Mouse (Mus musculus) activated CD4-positive, CD25-positive, alpha-beta regulatory T cell, adult 4 months (primary cell): ENCODE measurements around the gene Sufu. TPM values are rescaled to one million over a fixed set of nuclear protein-coding genes. Genes with fewer than 3 reads are reported as not detected.

Experiments
- ATAC-seq: one replicate; pipeline ENCODE4 v1.8.0; 2017
- polyA plus RNA-seq, 2 experiments: library from polyadenylated mRNA; unstranded; fragments of 100-300 nt; shearing (Covaris generic); gene quantifications; one replicate each; pipeline ENCODE4 v1.2.1; 2017

Sufu gene
- polyA plus RNA-seq, 2 experiments from 2014 or later, result 9.4 to 12.2 TPM

DNA sequence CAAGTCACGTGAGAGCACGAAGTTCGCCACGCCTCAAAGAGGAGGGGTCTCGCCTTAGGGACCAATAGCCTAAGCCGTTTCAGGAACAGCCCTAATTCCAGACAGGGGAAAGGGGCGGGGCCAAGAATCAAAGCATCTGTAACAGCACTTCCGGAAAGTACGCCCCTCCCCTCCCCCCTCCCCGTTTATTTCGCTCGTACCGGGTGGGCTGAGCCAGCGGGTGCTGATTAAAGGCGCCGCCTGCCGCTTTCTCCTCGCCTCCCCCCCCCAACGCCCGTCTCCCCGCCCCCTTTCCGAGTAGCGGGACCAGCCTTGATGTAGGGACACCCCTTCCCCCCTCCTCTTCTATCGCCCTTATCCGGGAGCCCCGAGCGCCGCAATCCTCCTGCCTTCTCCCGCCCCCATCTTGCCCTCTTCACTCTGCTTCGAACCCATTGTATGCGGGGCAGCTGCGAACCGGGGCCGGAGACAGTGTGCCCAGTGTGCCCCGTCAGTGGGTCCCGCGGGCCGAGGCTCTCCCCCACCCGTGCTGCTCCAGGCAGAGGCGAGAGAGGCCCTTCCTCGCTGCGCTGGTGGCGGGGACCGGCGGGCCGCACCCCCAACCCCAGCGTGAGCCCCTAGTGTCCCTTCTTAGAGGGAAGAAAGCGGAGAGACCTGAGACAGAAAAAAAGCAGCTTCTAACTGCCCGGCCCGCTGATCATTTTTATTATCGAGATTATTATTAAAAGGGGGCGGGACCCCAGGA, 103.3 kb downstream of the Sufu start:
- ATAC-seq, result peak; percentile 62

DNA sequence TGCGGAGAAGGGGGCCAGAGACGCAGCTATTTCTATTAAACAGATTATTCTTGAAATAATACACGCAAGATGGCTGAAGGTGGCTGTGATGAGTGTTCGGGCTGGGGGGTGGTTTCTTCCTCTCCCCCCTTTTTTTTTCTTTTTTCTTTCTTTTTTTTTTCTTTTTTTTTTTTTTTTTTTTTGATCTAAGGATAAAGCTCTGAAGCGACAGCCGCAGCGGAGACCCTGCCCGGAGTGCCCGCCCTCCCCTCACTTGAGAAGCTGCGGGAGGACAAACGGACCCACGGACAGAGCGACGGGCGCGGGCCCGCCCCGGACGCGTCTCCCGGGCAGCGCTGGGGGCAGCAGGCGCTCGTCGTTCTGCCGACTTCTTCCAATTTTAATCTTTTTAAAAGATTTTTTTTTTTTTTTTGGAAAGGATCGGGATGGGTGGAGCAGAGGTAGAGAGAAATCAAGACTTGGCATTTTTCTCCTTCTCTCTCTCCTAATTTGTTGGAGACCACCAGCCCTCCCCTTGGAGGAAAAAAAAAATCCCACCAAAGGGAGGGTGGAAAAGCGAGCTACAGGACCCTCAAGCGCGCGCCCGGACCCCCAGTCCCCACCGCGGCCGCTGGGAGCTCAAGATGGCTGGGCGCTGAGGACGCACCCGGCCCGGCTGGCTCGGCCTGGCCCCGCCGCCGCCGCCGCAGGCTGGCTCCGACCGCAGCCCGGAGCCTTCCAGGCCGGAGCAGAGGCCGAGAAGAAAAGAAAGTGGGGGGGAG, 104.1 kb downstream of the Sufu start:
- ATAC-seq, result no peak

DNA sequence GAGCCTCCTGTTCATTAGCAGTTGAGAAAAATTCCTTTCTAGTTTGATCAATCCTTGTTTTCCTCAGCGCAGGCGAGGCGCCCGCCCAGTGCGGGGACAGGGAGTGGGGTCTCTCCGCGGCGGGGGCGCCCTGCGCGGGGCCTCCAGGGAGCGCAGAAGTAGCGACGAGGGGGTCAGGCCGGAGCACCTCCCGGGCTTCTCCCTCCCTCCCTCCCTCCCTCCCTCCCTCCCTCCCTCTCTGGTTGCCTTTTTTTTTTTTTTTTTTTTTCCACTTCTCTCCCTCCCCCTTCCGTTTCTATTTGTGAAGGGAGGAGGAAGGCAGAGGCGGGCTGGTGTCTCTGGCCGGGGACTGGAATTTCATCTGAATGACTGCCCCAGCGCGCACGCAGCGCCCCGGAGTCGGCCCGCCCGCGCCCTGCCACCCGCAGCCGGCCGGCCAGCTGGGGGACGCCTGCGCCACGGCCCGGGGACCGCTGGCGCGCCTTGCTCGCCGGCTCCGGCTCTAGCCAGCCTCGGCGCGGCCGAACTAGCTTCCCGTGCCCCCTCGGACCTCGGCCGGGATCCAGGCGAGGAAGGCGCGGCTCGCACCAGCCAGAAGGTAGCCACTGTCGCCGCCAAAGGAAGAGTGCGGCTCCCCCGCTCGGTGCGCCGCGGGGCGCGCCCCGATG, 104.8 kb downstream of the Sufu start, which contains the start of gene Trim8:
TSS of gene Trim8 (plus strand) at position 302 of the 668 bp plus-strand sequence.
- no peak for ATAC-seq

DNA sequence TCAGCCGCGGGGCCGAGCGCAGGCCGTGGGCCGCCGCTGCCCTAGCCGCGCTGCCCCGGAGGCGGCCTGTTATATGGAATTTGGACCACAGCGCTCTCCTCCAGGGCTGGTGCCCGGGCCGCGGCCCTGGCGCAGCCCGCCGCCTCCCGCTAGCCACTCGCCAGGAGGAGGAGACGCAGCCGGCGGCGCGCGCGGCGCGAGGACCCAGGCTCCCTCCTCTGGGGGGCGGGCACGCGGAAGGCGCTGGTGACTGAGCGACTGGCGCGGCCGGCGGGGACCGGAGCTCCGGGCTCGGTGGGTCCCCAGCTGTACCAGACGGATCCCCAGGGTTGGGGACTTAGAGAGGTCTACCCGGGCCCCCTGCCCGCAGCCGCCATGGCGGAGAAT, 105.4 kb downstream of the Sufu start:
- ATAC-seq, result no peak

DNA sequence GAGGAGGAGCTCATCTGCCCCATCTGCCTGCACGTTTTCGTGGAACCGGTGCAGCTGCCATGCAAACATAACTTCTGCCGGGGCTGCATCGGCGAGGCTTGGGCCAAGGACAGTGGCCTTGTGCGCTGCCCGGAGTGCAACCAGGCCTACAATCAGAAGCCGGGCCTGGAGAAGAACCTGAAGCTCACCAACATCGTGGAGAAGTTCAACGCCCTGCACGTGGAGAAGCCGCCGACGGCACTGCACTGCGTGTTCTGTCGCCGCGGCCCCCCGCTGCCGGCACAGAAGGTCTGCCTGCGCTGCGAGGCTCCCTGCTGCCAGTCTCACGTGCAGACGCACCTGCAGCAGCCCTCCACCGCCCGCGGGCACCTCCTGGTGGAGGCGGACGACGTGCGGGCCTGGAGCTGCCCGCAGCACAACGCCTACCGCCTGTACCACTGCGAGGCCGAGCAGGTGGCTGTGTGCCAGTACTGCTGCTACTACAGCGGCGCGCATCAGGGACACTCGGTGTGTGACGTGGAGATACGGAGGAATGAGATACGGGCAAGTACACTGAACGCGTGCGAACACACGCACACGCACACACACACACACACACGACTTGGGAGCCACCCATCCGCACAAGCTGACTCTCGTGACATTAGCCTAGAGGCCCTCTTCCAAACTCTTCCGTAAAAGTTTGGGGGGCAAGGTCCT, 105.9 kb downstream of the Sufu start:
- peak; percentile 16 for ATAC-seq

DNA sequence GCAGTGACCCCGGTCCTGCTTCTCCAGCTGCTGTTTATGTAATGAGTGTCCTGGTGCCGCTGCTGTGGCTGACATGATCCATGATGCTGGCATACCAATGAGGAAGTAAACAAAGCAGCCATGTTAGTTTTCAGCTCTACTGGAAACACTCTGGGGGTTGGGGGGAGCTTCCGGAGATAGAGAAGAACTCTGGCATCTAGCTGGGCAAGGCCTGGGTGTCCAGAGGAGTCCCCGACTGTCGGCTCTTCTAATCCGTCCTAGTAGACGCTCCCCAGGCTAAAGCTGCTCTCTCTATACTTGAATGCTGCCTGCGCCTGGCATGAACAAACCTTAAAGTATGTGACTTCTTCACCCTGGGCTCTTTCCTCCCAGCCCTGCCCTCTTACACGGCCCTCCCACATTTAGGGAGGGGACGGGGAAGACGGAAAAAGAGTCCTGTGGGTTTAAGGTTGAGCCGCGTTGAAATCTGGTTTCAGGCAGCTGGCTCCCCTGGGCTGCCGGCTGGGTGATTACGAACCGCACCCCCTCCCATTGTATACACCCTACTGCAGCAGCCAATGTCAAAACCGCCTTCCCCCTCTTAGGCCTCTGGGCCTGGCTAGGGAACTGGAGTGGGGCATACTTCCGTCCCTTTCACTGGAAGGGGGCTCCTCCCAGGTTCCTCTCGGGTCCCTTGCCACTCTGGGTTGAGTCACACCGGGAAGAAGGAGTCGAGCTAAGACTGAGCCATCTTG, 106.8 kb downstream of the Sufu start:
- ATAC-seq, result peak; percentile 45

DNA sequence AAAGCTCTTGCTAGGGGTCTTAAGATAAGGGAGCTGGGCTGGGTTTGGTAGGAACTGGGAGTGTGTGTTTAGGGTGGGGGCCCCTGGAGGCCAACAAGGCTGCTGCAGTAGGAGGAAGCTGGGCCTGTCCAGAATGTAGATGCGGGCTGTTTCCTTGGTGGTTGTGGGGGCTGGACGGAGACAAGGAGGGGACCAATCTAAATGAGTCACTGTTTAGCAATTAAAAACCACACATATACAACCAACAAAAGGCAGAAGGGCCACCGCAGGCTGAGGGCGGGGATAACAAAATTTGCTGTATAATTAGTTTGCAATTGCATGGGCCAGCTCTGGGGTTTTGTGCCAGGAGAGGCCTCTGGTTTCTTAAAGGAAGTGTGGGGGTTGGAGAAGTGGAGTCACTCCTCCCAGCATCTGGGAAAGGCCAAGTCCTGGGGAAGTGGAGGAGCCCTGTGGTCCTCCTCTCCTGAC, 107.4 kb downstream of the Sufu start:
- ATAC-seq, result peak; percentile 5

DNA sequence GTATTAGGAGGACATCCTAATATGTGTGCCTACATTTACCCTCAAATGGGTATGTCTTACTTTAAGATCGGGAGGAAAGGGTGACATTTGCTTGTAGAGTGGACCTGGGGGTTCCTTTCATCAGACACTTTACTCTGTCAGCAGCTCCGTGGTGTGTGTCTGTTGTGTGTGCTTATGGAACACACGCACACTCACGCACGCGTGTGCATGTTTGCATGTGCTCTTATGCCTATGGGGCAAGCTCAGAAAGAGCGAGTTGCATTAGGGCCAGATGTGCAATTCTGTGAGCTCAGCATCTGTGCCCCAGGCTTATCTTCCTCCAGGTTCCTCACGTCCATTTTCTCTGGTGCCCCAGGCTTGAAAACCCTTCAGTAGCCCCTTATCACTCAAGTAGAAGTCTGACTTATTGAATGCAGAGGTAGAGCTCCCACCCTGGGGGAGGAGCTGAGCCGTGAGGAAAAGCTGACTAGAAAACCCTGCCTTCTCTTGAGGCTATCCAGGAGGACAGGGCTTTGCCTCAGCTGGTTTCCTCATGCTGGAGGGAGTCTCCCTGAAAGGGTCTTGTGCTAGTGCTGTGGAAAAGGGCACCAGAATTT, 108.2 kb downstream of the Sufu start:
- no peak for ATAC-seq

DNA sequence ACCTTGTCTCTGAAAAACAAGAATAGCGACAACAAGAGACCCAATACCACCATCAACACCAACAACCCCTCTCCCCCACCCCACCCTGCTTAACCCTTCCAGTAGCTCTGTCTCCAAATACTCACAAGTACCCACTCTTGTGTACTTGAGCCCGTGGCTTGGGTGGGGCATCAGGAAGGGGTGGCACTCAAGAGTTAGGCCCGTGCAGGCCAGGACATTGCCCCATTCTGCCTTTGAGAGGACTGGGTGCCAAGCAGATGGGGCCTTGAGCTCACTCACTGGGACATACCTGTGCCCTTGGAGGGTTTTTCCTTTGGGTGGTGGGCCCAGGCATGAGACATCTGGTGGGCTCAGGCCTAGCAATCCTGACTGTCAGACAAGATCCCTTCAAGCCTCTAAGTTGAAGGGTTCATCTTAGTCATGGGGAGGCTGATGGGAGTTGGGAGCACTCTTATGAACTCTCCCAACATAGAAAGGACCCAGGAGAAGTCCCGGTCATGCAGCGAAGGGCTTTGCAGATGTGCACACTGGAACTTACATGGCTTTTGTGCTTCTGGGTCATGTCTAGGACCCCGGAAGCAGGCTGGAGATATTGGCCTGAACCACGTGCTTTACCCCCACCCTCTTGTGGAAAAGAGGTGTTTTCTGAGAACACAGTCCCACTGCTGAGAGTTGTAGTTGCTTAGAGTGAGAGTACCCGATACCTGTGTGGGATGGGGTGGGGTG, 109.1 kb downstream of the Sufu start:
- ATAC-seq, result no peak

DNA sequence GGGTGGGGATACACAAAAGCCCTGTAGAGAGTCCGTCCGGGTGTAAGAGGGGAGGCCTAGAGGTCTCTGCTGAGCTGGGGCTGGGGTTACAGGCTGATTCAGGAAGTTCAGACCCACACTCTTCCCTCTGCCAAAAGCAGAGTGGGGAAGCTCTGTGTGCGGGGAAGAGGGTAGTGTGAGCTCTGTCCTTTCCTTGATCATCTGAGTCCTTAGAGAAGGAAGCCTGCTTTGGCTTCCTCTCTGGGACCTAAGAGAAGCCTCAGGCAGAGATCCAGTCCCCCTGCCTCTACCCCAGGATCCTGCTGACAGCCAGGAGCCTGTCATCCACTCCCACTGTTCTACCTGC, 109.6 kb downstream of the Sufu start:
- ATAC-seq, result no peak

DNA sequence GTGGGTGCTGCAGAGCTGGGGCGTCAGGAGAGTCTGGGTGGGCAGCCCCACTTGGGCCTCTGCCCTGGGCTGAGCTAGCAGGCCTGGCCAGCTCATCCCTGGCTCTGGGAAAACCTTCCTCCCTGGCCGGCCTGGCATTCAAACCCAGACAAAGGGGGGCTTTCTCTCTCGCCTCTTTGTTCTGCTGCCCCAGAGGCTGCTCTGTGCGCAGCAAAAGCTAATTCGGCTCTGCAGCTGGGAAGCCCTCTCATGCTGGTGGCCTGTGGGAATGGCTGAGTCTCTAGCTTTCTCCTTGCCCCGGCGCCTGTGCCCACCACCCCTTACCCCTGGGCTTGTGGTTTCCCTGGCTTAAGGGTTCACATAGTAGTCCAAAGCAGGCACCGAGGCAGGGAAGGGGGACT, 110.5 kb downstream of the Sufu start:
- no peak for ATAC-seq

DNA sequence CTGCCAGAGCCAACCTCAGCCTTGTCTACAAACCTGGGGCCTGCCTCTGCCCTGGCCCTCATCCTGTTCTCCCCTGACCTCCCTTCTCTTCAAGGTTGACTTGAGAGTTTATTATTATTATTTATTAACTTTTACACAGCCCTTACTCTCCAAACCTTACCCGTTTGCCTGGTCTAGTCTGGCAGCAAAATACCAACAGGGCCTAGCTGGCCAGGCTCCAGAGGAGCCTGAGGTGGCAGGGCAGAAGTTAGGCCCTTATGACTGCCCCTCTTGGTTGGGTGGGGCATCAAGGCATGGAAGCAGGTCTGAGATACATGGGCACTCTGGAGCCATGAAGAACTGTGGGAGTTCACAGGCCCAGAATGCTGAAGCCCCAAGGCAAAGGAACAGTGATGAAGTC, 111.1 kb downstream of the Sufu start:
- ATAC-seq, result no peak

DNA sequence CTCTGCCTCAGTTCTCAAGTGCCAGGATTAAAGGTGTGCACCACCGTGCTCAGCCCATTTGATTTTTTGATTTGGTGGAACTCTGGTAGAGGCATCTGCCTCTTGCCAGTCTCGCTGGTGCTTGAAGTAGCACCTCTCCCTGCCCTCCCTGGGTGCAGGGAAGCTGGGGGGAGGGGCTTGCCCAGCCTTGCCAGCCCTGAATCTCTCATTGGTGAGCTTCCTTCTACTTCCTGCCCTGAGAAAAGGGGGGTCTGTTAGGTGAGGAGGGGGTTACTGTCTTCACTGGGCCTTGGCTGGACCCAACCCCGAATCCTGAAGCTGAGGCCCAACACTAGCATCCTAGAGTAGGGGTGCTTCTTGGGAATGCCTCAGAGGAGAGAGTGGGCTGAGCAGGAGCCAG, 112.0 kb downstream of the Sufu start:
- ATAC-seq, result no peak

DNA sequence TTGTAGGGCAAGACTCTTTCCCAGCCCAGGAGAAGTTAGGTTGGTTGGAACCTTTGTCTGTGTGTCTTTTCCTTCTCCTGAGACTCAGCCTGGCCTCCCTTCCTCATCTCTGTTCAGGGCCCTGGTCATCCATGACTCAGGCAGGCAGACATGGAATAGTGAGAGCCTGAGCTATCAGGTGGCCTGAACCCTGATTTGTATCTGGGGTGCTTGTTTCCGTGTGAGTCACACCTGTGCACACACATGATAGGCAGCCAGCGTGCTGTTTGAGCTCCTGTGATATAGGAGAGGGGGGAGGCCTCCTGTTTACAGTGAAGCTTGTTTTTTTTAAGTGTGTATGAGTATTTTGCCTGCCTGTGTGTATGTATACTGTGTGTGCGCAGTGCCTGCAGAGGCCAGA, 112.5 kb downstream of the Sufu start:
- ATAC-seq, result peak; percentile 14

DNA sequence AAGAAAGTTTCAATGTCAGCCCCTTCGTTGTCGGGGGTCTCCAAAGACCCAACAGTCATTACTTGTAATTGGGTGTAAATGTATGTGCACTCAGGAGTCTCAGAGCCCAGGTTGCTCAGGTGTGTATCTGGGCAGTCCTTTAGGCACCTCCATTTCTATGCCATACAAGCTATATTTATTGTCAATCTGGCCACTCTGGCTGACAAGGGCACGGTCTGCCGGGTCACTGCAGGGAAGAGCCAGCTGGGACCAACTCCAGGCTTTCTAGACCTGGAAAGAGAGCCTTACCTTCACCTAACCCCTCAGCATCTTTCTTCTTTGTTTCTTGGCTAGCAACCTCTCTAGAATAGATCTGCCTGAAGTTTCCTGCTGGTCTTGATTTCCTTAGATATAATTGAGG, 113.0 kb downstream of the Sufu start:
- ATAC-seq, result no peak

DNA sequence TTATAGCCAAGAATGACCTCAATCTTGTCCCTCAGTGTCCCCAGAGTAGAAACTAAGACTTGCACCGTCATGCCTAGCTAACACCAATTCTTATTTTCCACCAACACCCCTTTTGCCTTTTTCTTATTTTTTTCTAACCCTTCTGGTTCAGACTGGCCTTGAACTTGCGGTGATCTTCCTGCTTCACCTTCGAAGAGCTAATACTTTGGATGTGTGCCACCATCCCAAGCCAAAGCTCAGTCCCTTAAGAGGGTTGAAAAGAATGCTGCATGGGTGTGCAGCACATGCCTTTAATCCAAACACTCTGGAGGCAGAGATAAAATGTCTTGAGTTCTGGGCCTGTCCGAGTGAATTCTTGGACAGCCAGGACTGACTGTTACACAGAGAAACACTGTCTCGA, 113.7 kb downstream of the Sufu start:
- no peak for ATAC-seq

DNA sequence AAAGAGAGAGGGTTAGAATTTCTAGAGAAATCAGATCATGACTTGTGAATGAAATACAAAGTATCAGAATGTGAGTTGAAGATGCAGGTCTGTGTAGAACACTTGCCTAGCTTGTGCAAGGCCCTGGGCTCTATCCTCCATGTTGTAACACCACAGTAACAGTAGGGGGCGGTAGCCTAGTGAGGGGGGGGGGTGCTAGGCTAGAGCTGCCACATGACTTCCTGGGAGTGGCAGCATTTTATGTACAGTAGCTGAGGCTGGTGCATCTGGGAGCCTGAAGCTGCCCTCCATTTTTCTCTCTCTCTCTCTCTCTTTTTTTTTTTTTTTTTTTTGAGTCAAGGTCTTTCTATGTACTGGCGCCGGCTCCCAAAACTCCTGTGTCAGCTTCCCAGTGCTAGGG, 114.1 kb downstream of the Sufu start:
- ATAC-seq, result peak; percentile 65

DNA sequence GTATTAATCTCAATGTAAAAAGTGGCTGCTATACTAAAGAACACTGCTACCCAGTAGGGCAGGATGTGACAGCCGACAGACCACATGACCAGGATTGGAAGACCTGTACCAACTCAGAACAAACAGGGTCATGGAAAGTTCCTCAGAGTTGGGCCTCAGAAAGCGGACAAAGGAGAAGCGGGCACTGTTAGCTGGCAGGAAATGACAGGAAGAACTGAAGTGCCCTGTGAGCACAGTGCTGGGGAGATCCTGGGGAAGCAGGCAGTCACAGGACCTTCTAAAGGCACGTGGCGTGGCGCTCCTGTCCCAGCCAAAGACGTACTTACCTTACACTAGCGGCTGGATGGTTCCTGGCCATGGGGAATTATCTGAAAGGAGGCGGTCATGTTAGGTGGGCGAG, 114.6 kb downstream of the Sufu start:
- ATAC-seq, result peak; percentile 80

DNA sequence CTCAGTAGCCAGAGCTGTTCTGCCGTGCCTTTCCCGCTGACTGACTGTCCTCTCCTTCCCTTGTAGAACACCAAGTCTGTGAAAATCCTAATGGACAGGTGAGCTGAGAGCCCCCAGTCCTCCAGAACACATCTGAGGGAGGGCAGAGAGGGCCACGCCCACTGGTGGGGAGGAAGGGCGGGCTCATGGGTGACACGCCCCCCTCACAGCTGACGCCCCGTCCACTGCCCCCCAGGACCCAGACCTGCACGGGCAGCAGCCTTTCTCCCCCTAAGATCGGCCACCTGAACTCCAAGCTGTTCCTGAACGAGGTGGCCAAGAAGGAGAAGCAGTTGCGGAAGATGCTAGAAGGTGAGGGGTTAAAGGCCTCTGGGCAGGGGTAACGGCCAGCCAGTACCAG, 117.7 kb downstream of the Sufu start:
- ATAC-seq, result no peak

DNA sequence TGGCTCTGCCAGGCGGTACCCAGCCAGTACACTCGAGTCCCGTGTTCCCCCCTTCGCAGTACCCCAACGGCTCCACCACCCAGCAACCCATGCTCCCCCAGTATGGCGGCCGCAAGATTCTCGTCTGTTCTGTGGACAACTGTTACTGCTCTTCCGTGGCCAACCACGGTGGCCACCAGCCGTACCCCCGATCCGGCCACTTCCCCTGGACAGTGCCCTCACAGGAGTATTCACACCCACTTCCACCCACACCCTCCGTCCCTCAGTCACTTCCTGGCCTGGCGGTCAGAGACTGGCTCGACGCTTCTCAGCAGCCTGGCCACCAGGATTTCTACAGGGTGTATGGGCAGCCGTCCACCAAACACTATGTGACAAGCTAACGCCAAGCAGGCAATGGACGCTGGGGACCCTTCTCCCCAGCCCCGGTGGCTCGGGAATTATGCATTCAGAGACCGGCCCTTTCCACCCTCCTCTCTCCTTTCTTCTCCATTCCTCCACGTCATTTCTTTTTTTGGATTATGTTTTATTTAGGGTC, 118.7 kb downstream of the Sufu start:
- ATAC-seq, result no peak
